Mouse (Mus musculus) C2C12 (cell line): ENCODE measurements around the gene Birc2. TPM values are rescaled to one million over a fixed set of nuclear protein-coding genes. Genes with fewer than 3 reads are reported as not detected.

ENCODE experiments used
- H3K27me3 ChIP-seq: one replicate; pipeline ENCODE4 v1.6.1; 2011; ENCODE audit not compliant: control insufficient read depth, insufficient read depth, insufficient read length
- H3K36me3 ChIP-seq: one replicate; pipeline ENCODE4 v1.6.1; 2011; ENCODE audit not compliant: control insufficient read depth, insufficient read depth
- H3K4me3 ChIP-seq: one replicate; pipeline ENCODE4 v1.5.1; 2011; ENCODE audit warnings: mild to moderate bottlenecking, control low read depth; ENCODE audit not compliant: poor library complexity, insufficient read depth, severe bottlenecking
- H3K79me2 ChIP-seq: one replicate; pipeline ENCODE4 v1.6.1; 2011; ENCODE audit not compliant: control insufficient read depth, insufficient read depth
- H3K79me3 ChIP-seq: one replicate; pipeline ENCODE4 v1.6.1; 2011; ENCODE audit warnings: low read depth, control low read depth
- H3ac ChIP-seq: one replicate; pipeline ENCODE3; 2011; ENCODE audit warnings: low read depth; ENCODE audit not compliant: control insufficient read depth, insufficient read length
- CEBPB ChIP-seq: IDR thresholded peaks from one replicate; pipeline ENCODE4 v1.6.1; 2011; ENCODE audit warnings: low read depth, mild to moderate bottlenecking, control low read depth, moderate library complexity
- CTCF ChIP-seq: IDR thresholded peaks from one replicate; pipeline ENCODE4 v1.5.1; 2011; ENCODE audit not compliant: control insufficient read depth, insufficient read depth, insufficient read length
- FOSL1 ChIP-seq: IDR thresholded peaks from one replicate; pipeline ENCODE4 v1.8.0; 2011; ENCODE audit warnings: mild to moderate bottlenecking, low read length; ENCODE audit not compliant: poor library complexity, insufficient read depth, severe bottlenecking
- MAX ChIP-seq: IDR thresholded peaks from one replicate; pipeline ENCODE4 v1.6.1; 2011; ENCODE audit warnings: mild to moderate bottlenecking, control low read depth
- MYOD1 ChIP-seq: IDR thresholded peaks from one replicate; pipeline ENCODE4 v1.6.1; 2011; ENCODE audit warnings: low read depth; ENCODE audit not compliant: control insufficient read depth, insufficient read length
- MYOG ChIP-seq: IDR thresholded peaks from one replicate; pipeline ENCODE4 v1.6.1; 2011; ENCODE audit not compliant: control insufficient read depth, insufficient read length; ENCODE audit errors: extremely low read depth
- USF1 ChIP-seq: IDR thresholded peaks from one replicate; pipeline ENCODE4 v1.6.1; 2011; ENCODE audit warnings: low read depth, mild to moderate bottlenecking, control low read depth, moderate library complexity
- microRNA-seq: library from miRNA; unstranded; fragments of <30 nt; microRNA quantifications from one replicate; pipeline ENCODE4, GENCODE M21; 2019; ENCODE audit warnings: borderline microRNAs expressed
- polyA plus RNA-seq: library from polyadenylated mRNA; unstranded; fragments of >200 nt; fragmentation: generic; extraction: Trizol; gene quantifications from one replicate; pipeline ENCODE4 v1.2.1, GENCODE M21; 2012; ENCODE audit warnings: missing spikeins

Gene Birc2
- polyA plus RNA-seq, 1 experiment = 3.5 TPM

- Histone ChIP-seq H3K79me3 (peaks cover 24% of the 10 kb centered on the region), H3K27me3 (no peaks in the 10 kb centered on the region), H3K36me3 (peaks cover 35% of the 10 kb centered on the region), H3K79me2 (peaks cover 39% of the 10 kb centered on the region), H3K4me3 (no peak overlapping the region), H3ac (no peak overlapping the region)
- TF ChIP-seq CEBPB = no peak
- no peak for TF ChIP-seq MYOG
- TF ChIP-seq MYOD1 = no peak
- no peak for TF ChIP-seq MAX
- TF ChIP-seq FOSL1 = no peak
- TF ChIP-seq USF1 = no peak
- no peak for TF ChIP-seq CTCF
These were observed 67.4 kb downstream of the Birc2 start for GRCm38 (mm10) chr9:7769491-7769890.

GRCm38 (mm10) chr9:7769081-7769480 lies 67.8 kb downstream of the Birc2 start:
- Histone ChIP-seq H3K36me3 (peaks cover 35% of the 10 kb centered on the region), H3K4me3 (no peak overlapping the region), H3ac (no peak overlapping the region), H3K79me2 (peaks cover 43% of the 10 kb centered on the region), H3K27me3 (no peaks in the 10 kb centered on the region), H3K79me3 (peaks cover 27% of the 10 kb centered on the region)
- TF ChIP-seq CEBPB (no peak), CTCF (no peak), MYOD1 (no peak), MAX (no peak), USF1 (no peak), MYOG (no peak), FOSL1 (no peak)

Small RNA genes lying within 50 kb of the gene (microRNA-seq; reads per million reads assigned to microRNA genes)
- gene Mir5618 = 7.8 reads per million, percentile 56 among the genes with 10 or more reads in this experiment

Other genes starting within 250 kb of the Birc2 start
- not detected for gene Mmp20, start 208.8 kb downstream of the Birc2 start, polyA plus RNA-seq
- not detected for gene Mmp7, start 145.0 kb downstream of the Birc2 start, polyA plus RNA-seq
- gene Tmem123, start 73.0 kb downstream of the Birc2 start, polyA plus RNA-seq = 35.6 TPM
- 0.05 TPM for gene Birc3, start 36.1 kb upstream of the Birc2 start, polyA plus RNA-seq
- 39.7 TPM for gene Yap1, start 167.5 kb upstream of the Birc2 start, polyA plus RNA-seq
- gene Cfap300, start 205.8 kb upstream of the Birc2 start, polyA plus RNA-seq = 0.85 TPM